Mouse (Mus musculus) adrenal gland, postnatal 4 days (tissue): ENCODE data around the gene Gm20388. TPM values are rescaled to one million over a fixed set of nuclear protein-coding genes. Genes with fewer than 3 reads are reported as not detected.
A peak's percentile ranks its signal among the peaks of the same experiment; 100 is the strongest.

Experiments used
- DNase-seq, 2 experiments: peaks; one replicate each; pipeline ENCODE4 v3.0.0; 2021 to 2022; ENCODE audit warnings: low spot score in 2 of 2, mixed read lengths in 2 of 2
- total RNA-seq, 2 experiments: library from RNA; stranded (reverse); gene quantifications; 2 replicates each; pipeline ENCODE4 v1.2.3; 2021

Gene Gm20388
- total RNA-seq, 2 experiments from 2014 or later: 8.8 TPM; not detected in 1

- no peak for DNase-seq
Observed at GRCm38 (mm10) chr8:122427607-122428006, 2517.0 kb downstream of the Gm20388 start.

- DNase-seq: no peak
Observed at GRCm38 (mm10) chr8:122428163-122428562, 2517.5 kb downstream of the Gm20388 start.

- DNase-seq: no peak
Observed at GRCm38 (mm10) chr8:122430058-122430636, 2519.5 kb downstream of the Gm20388 start.

- no peak for DNase-seq
Observed at GRCm38 (mm10) chr8:122430646-122431045, 2520.0 kb downstream of the Gm20388 start.

GRCm38 (mm10) chr8:122431694-122432442 lies 2521.2 kb downstream of the Gm20388 start:
- DNase-seq: no peak

- peak in 1 of 2 experiments; percentile 43 for DNase-seq
Observed at GRCm38 (mm10) chr8:122432443-122433268, 2522.0 kb downstream of the Gm20388 start, which contains the start of gene Cyba. TSS of gene Cyba (minus strand) at chr8:122432930.

GRCm38 (mm10) chr8:122433269-122433905 lies 2522.7 kb downstream of the Gm20388 start:
- DNase-seq: no peak

GRCm38 (mm10) chr8:122435375-122435774 lies 2524.7 kb downstream of the Gm20388 start:
- no peak for DNase-seq

GRCm38 (mm10) chr8:122436146-122436545 lies 2525.5 kb downstream of the Gm20388 start:
- DNase-seq: no peak

- no peak for DNase-seq
Observed at GRCm38 (mm10) chr8:122436586-122437125, 2526.0 kb downstream of the Gm20388 start.

GRCm38 (mm10) chr8:122437708-122438331 lies 2527.2 kb downstream of the Gm20388 start:
- DNase-seq: no peak

GRCm38 (mm10) chr8:122439336-122439735 lies 2528.7 kb downstream of the Gm20388 start:
- DNase-seq: no peak

- no peak for DNase-seq
Observed at GRCm38 (mm10) chr8:122441326-122441725, 2530.7 kb downstream of the Gm20388 start.

- no peak for DNase-seq
Observed at GRCm38 (mm10) chr8:122442356-122442755, 2531.7 kb downstream of the Gm20388 start.

GRCm38 (mm10) chr8:122442781-122443180 lies 2532.1 kb downstream of the Gm20388 start:
- no peak for DNase-seq

GRCm38 (mm10) chr8:122443262-122444006 lies 2532.8 kb downstream of the Gm20388 start, which contains the start of gene Mvd:
TSS of gene Mvd (minus strand) at chr8:122443422.
- DNase-seq: peak; percentile 92 to 98

GRCm38 (mm10) chr8:122444058-122444748 lies 2533.6 kb downstream of the Gm20388 start:
- peak; percentile 52 to 67 for DNase-seq

GRCm38 (mm10) chr8:122445203-122445602 lies 2534.6 kb downstream of the Gm20388 start:
- DNase-seq: no peak

GRCm38 (mm10) chr8:122451161-122451703 lies 2540.6 kb downstream of the Gm20388 start:
- DNase-seq: no peak
